Mouse (Mus musculus): ENCODE data around the gene Vangl2. TPM values are rescaled to one million over a fixed set of nuclear protein-coding genes. Genes with fewer than 3 reads are reported as not detected.

Gene Vangl2
- 23.3 and 26.3 TPM in 2 replicates for polyA plus RNA-seq (2014; fragmentation: Nextera tagmentation; extraction: Ambion mirVana)

DNA sequence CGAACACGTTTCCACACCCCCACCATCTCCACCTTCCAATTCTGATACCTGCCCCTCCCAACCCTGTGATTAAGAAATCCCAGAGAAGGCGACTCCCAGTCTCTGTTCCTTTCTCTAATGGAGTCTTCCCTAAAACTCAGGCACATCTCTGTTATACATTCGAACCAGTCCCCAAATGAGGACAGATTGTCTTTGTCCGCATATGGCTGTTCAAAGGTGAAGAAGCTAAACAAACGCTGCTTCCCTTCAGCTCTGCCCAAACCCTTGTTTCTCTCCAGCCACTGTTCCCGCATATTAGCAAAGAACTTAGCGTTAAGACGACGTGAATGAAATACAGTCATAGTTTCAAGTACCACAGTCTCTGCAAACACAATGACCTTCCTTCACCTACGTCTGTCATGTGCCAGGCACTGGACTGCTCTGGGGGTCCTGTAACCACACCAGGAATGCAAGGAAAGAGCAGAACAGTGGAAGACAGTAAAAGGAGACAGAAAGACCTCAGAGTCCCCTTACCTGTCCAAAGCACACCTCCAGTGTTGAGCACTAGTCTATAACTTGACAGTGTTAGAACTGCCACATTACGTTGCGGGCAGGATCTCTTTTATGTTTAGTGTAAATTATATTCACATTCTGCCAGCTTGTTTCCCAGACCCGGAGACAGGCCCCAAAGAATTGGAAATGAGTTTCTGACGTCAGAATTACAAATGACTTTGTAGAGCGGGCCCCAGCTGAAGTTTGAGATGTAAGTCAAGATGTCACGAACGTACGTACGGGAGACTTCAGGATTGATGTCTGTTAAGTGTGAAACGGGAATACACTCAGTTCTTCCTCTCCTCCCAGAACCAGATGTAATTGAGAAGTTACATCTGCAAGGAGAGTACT, at the start of gene Vangl2:
Gene Vangl2 (minus strand): TSS at position 51 of the 882 bp plus-strand sequence.
- no peak for ATAC-seq (ENCODE audit: insufficient number of reproducible peaks, low FRiP score, low TSS enrichment, low read depth)
- peak within 1 kb of the TSS; percentile 98 for H3K9ac ChIP-seq (ENCODE audit: low read length)
- peaks cover 24% of the 10 kb centered on the region for H3K4me1 ChIP-seq (ENCODE audit: control insufficient read depth, insufficient read depth, low read length)
- H3K27ac ChIP-seq (replicated peaks; ENCODE audit: low read depth, low read length), result peak within 1 kb of the TSS; percentile 56
- peak within 1 kb of the TSS; percentile 89 for H3K4me3 ChIP-seq (ENCODE audit: low read depth, low read length)
- H3K36me3 ChIP-seq (ENCODE audit: control insufficient read depth, insufficient read depth, low read length), result no peaks in the 10 kb centered on the region
- no peaks in the 10 kb centered on the region for H3K27me3 ChIP-seq (ENCODE audit: control insufficient read depth, insufficient read depth, low read length)
- no peaks in the 10 kb centered on the region for H3K9me3 ChIP-seq (ENCODE audit: control insufficient read depth, low read length)
- no peak for DNase-seq (ENCODE audit: low spot score)
- 50% methylated on average over 21 of the region's 21 CpGs for WGBS
- H3K4me2 ChIP-seq (ENCODE audit: low read depth, severe bottlenecking), result peak within 1 kb of the TSS; percentile 75

- 83% methylated on average over 5 of the region's 5 CpGs for WGBS
- Histone ChIP-seq H3K36me3 (ENCODE audit: control insufficient read depth, insufficient read depth, low read length) (peaks cover 8% of the 10 kb centered on the region), H3K4me1 (ENCODE audit: control insufficient read depth, insufficient read depth, low read length) (no peaks in the 10 kb centered on the region), H3K4me3 (ENCODE audit: low read depth, low read length) (no peak overlapping the region), H3K4me2 (ENCODE audit: low read depth, severe bottlenecking) (no peak overlapping the region), H3K9ac (ENCODE audit: low read length) (no peak overlapping the region), H3K9me3 (ENCODE audit: control insufficient read depth, low read length) (no peaks in the 10 kb centered on the region), H3K27me3 (ENCODE audit: control insufficient read depth, insufficient read depth, low read length) (no peaks in the 10 kb centered on the region), H3K27ac (replicated peaks; ENCODE audit: low read depth, low read length) (no peak overlapping the region)
- DNase-seq (ENCODE audit: low spot score) (no peak), ATAC-seq (ENCODE audit: insufficient number of reproducible peaks, low FRiP score, low TSS enrichment, low read depth) (no peak)
Measured at GRCm38 (mm10) chr1:172077981-172078380, 49.7 kb upstream of the Vangl2 start.

DNA sequence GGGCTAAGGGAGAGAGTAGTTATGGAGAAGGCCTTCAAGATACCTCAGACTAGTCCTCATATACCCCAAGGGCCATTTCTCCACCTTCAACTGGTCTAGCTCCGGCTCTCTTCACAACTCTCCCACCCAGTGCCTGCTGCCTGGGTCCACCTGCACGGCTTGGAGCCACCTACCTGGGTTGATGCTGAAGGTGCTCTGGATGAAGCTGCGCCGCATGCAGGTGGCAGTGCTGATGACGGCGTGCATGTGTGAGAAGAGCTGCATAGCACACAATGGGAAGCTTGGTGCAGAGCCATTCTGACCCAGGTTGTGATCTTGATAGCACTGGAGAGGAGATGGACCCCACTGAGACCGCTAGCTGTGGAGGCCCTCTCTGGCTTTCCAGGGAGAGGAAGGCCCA, 44.4 kb upstream of the Vangl2 start:
- no peak for ATAC-seq (ENCODE audit: insufficient number of reproducible peaks, low FRiP score, low TSS enrichment, low read depth)
- Histone ChIP-seq H3K4me3 (ENCODE audit: low read depth, low read length) (no peak overlapping the region), H3K4me1 (ENCODE audit: control insufficient read depth, insufficient read depth, low read length) (no peaks in the 10 kb centered on the region), H3K4me2 (ENCODE audit: low read depth, severe bottlenecking) (no peak overlapping the region), H3K9ac (ENCODE audit: low read length) (no peak overlapping the region), H3K36me3 (ENCODE audit: control insufficient read depth, insufficient read depth, low read length) (peaks cover 27% of the 10 kb centered on the region), H3K9me3 (ENCODE audit: control insufficient read depth, low read length) (no peaks in the 10 kb centered on the region), H3K27me3 (ENCODE audit: control insufficient read depth, insufficient read depth, low read length) (no peaks in the 10 kb centered on the region), H3K27ac (replicated peaks; ENCODE audit: low read depth, low read length) (no peak overlapping the region)
- 95% methylated on average over 7 of the region's 7 CpGs for WGBS
- DNase-seq (ENCODE audit: low spot score), result no peak

- H3K4me3 ChIP-seq (ENCODE audit: low read depth, low read length), result no peak overlapping the region
- no peak overlapping the region for H3K27ac ChIP-seq (replicated peaks; ENCODE audit: low read depth, low read length)
- H3K36me3 ChIP-seq (ENCODE audit: control insufficient read depth, insufficient read depth, low read length), result peaks cover 32% of the 10 kb centered on the region
- no peak overlapping the region for H3K9ac ChIP-seq (ENCODE audit: low read length)
- H3K27me3 ChIP-seq (ENCODE audit: control insufficient read depth, insufficient read depth, low read length), result no peaks in the 10 kb centered on the region
- H3K9me3 ChIP-seq (ENCODE audit: control insufficient read depth, low read length), result no peaks in the 10 kb centered on the region
- no peaks in the 10 kb centered on the region for H3K4me1 ChIP-seq (ENCODE audit: control insufficient read depth, insufficient read depth, low read length)
- ATAC-seq (ENCODE audit: insufficient number of reproducible peaks, low FRiP score, low TSS enrichment, low read depth) (no peak), DNase-seq (ENCODE audit: low spot score) (no peak)
- WGBS, result 79% methylated on average over 4 of the region's 4 CpGs
- no peak overlapping the region for H3K4me2 ChIP-seq (ENCODE audit: low read depth, severe bottlenecking)
Measured at GRCm38 (mm10) chr1:172071556-172071955, 43.3 kb upstream of the Vangl2 start.

DNA sequence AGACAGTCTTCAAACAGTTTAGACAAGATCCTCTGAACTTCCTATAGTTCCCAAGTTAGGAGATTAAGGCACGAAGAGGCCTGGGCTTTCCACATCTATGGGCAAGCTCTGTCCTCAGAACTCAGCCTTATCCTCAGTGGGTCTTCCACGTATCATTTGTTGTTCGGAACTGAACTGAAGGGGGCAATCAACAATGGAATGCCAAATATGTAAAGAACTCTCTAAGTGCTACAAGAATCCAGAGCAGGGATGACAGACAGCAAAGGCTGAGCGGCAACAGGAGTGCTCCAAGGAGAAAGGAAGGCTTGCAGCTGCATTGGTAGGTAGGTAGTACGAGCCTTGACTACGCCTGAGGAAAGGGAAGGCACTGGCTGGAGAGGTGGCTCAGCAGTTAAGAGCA, 42.0 kb upstream of the Vangl2 start:
- 79% methylated on average over 6 of the region's 6 CpGs for WGBS
- Histone ChIP-seq H3K36me3 (ENCODE audit: control insufficient read depth, insufficient read depth, low read length) (peaks cover 36% of the 10 kb centered on the region), H3K4me2 (ENCODE audit: low read depth, severe bottlenecking) (no peak overlapping the region), H3K9ac (ENCODE audit: low read length) (no peak overlapping the region), H3K9me3 (ENCODE audit: control insufficient read depth, low read length) (no peaks in the 10 kb centered on the region), H3K4me3 (ENCODE audit: low read depth, low read length) (no peak overlapping the region), H3K27ac (replicated peaks; ENCODE audit: low read depth, low read length) (no peak overlapping the region), H3K4me1 (ENCODE audit: control insufficient read depth, insufficient read depth, low read length) (no peaks in the 10 kb centered on the region; the same call in 1 of the 2 replicates), H3K27me3 (ENCODE audit: control insufficient read depth, insufficient read depth, low read length) (no peaks in the 10 kb centered on the region)
- ATAC-seq (ENCODE audit: insufficient number of reproducible peaks, low FRiP score, low TSS enrichment, low read depth), result no peak
- no peak for DNase-seq (ENCODE audit: low spot score)

DNA sequence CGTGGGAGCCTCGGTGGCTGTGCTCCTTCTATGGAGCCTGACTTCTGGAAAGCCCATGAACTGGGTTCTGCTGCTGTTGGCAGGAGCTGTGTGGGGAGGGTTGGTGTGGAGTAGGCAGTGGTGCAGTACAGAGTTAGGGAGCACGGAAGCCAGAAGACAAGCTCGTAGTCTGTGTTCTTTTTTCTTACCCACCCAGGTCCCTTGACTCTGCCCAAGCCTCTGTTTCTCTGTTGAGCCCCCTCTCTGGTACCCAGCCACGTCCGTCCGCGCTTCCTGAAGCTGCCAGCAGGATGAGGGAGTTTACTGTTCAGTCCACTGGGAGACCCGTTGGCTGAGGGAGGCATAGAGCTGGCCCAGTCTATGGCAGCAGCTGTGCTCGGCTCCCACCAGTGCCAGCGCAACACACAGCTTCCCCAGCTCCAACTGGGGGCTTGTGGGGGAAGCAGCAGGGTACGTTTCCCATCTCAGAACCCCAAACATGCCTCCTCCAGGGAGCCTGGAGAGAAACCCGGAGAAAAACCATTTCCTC, 36.4 kb upstream of the Vangl2 start:
- ATAC-seq (ENCODE audit: insufficient number of reproducible peaks, low FRiP score, low TSS enrichment, low read depth), result no peak
- no peak overlapping the region for H3K9ac ChIP-seq (ENCODE audit: low read length)
- no peaks in the 10 kb centered on the region for H3K9me3 ChIP-seq (ENCODE audit: control insufficient read depth, low read length)
- no peak overlapping the region for H3K4me3 ChIP-seq (ENCODE audit: low read depth, low read length)
- H3K4me1 ChIP-seq (ENCODE audit: control insufficient read depth, insufficient read depth, low read length), result peaks cover 5% of the 10 kb centered on the region; the same call in 1 of the 2 replicates
- no peak overlapping the region for H3K4me2 ChIP-seq (ENCODE audit: low read depth, severe bottlenecking)
- no peak overlapping the region for H3K27ac ChIP-seq (replicated peaks; ENCODE audit: low read depth, low read length)
- H3K36me3 ChIP-seq (ENCODE audit: control insufficient read depth, insufficient read depth, low read length), result peaks cover 23% of the 10 kb centered on the region
- 81% methylated on average over 13 of the region's 13 CpGs for WGBS
- H3K27me3 ChIP-seq (ENCODE audit: control insufficient read depth, insufficient read depth, low read length), result no peaks in the 10 kb centered on the region
- DNase-seq (ENCODE audit: low spot score), result no peak

DNA sequence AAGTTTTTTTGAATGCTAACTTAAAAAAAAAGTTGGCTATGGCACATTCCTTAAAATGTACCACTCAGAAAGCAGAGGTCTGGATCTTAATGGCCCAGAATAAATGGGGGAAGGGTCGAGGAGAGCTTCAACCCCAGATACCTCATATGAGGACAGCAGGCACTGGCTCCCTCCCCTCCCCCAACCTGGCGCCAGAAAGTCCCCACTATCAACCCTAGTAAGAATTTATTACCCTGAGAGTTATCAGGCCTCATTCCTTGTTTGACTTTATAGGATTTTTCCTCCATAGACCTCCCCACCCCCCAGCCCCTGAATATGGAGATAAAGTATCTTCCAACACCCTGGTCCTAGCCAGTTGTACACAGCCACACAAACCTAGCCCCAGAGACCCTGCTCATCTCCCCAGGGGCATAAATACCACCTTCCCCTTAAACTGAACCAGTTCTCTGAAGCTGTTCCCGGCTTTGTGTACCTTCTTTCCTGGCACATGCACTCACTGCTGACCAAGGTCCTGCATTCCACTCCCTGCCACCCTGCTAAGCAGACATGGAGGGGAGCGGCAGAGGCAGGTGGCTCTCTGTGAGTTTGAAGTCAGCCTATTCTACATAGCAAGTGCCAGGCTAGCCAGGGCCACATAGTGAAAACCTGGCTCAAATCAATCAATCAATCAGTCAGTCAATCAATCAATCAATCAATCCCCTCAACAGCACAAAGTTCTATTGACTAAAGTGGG, 35.2 kb upstream of the Vangl2 start:
- Histone ChIP-seq H3K4me1 (ENCODE audit: control insufficient read depth, insufficient read depth, low read length) (peaks cover 5% of the 10 kb centered on the region; the same call in 1 of the 2 replicates), H3K9me3 (ENCODE audit: control insufficient read depth, low read length) (no peaks in the 10 kb centered on the region), H3K4me2 (ENCODE audit: low read depth, severe bottlenecking) (no peak overlapping the region), H3K4me3 (ENCODE audit: low read depth, low read length) (no peak overlapping the region), H3K27me3 (ENCODE audit: control insufficient read depth, insufficient read depth, low read length) (no peaks in the 10 kb centered on the region), H3K36me3 (ENCODE audit: control insufficient read depth, insufficient read depth, low read length) (peaks cover 12% of the 10 kb centered on the region; the same call in 1 of the 2 replicates), H3K27ac (replicated peaks; ENCODE audit: low read depth, low read length) (no peak overlapping the region), H3K9ac (ENCODE audit: low read length) (no peak overlapping the region)
- ATAC-seq (ENCODE audit: insufficient number of reproducible peaks, low FRiP score, low TSS enrichment, low read depth), result no peak
- 20% methylated on average over 4 of the region's 4 CpGs for WGBS
- no peak for DNase-seq (ENCODE audit: low spot score)

DNA sequence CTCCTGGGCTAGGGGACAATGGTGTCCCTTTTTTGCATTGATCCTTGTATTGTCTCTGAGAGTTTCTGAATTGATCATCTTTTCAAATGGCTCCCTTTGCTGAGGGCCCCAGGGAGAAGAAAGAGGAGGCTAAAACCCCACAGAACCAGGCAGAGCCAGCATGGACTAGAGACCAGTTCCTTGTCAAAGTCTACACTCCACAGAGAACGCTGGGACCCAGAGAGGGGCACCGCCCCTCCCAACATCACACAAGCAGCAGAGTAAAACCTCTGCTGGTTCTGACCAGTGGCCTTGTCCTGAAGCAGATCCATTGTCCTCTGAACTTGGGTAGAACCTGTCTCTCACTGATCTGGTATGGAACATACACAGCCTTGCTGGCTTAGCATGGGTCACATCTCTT, 33.9 kb upstream of the Vangl2 start:
- 92% methylated on average over 2 of the region's 2 CpGs for WGBS
- no peaks in the 10 kb centered on the region for H3K27me3 ChIP-seq (ENCODE audit: control insufficient read depth, insufficient read depth, low read length)
- no peak overlapping the region for H3K4me2 ChIP-seq (ENCODE audit: low read depth, severe bottlenecking)
- DNase-seq (ENCODE audit: low spot score) (no peak), ATAC-seq (ENCODE audit: insufficient number of reproducible peaks, low FRiP score, low TSS enrichment, low read depth) (no peak)
- no peak overlapping the region for H3K27ac ChIP-seq (replicated peaks; ENCODE audit: low read depth, low read length)
- peaks cover 8% of the 10 kb centered on the region; the same call in 1 of the 2 replicates for H3K36me3 ChIP-seq (ENCODE audit: control insufficient read depth, insufficient read depth, low read length)
- peaks cover 5% of the 10 kb centered on the region; the same call in 1 of the 2 replicates for H3K4me1 ChIP-seq (ENCODE audit: control insufficient read depth, insufficient read depth, low read length)
- H3K9me3 ChIP-seq (ENCODE audit: control insufficient read depth, low read length), result no peaks in the 10 kb centered on the region
- no peak overlapping the region for H3K4me3 ChIP-seq (ENCODE audit: low read depth, low read length)
- H3K9ac ChIP-seq (ENCODE audit: low read length), result no peak overlapping the region
